Mouse (Mus musculus) neural tube, embryonic 11.5 days (tissue): Measurements from ENCODE around the gene Gapdh. TPM values are rescaled to one million over a fixed set of nuclear protein-coding genes. Genes with fewer than 3 reads are reported as not detected.

ENCODE experiments used
- ATAC-seq: fragments of 200-750 bp; cut with Nextera tagmentation; 2 replicates; pipeline ENCODE4 v1.8.0; 2017; ENCODE audit warnings: moderate number of reproducible peaks, mild to moderate bottlenecking, moderate TSS enrichment, moderate library complexity; ENCODE audit not compliant: insufficient read depth, low FRiP score, low TSS enrichment
- DNase-seq: peaks from one replicate; pipeline ENCODE4 v3.0.0-alpha.2; 2015; ENCODE audit warnings: low spot score
- H3K27ac ChIP-seq: fragments of 300-500 bp; sonication (generic); 2 replicates; pipeline ENCODE4 v1.5.1; 2014; ENCODE audit warnings: low read depth, mild to moderate bottlenecking, low read length
- H3K27me3 ChIP-seq: fragments of 300-500 bp; sonication (generic); 2 replicates; pipeline ENCODE4 v1.6.1; 2014; ENCODE audit warnings: mild to moderate bottlenecking, low read length, mixed read lengths; ENCODE audit not compliant: control insufficient read depth, insufficient read depth
- H3K36me3 ChIP-seq: fragments of 300-500 bp; sonication (generic); 2 replicates; pipeline ENCODE4 v1.6.1; 2014; ENCODE audit warnings: mild to moderate bottlenecking, low read length, moderate library complexity, mixed read lengths; ENCODE audit not compliant: control insufficient read depth, insufficient read depth
- H3K4me1 ChIP-seq: fragments of 300-500 bp; sonication (generic); 2 replicates; pipeline ENCODE4 v1.6.1; 2014; ENCODE audit warnings: low read length, mixed read lengths; ENCODE audit not compliant: control insufficient read depth, insufficient read depth
- H3K4me2 ChIP-seq: fragments of 300-500 bp; sonication (generic); 2 replicates; pipeline ENCODE4 v1.6.1; 2014; ENCODE audit warnings: low read depth, mild to moderate bottlenecking, moderate library complexity
- H3K4me3 ChIP-seq: fragments of 300-500 bp; sonication (generic); 2 replicates; pipeline ENCODE4 v1.5.1; 2014; ENCODE audit warnings: low read depth, low read length
- H3K9ac ChIP-seq: fragments of 300-500 bp; sonication (generic); 2 replicates; pipeline ENCODE4 v1.6.1; 2014; ENCODE audit warnings: mild to moderate bottlenecking, low read length
- H3K9me3 ChIP-seq: fragments of 300-500 bp; sonication (generic); 2 replicates; pipeline ENCODE4 v1.6.1; 2016; ENCODE audit warnings: low read length; ENCODE audit not compliant: control insufficient read depth
- WGBS: fragments of 180-500 bp; shearing (Covaris S2); extraction: QIAGEN DNeasy Blood & Tissue Kit; methylation state at CpG from one replicate; pipeline ENCODE4 v1.1.7; 2014; 5-methylcytosine and 5-hydroxymethylcytosine counted together
- microRNA-seq: library from miRNA; unstranded; fragments of <30 nt; microRNA quantifications from one replicate; pipeline ENCODE4, GENCODE M21; 2016
- polyA plus RNA-seq: library from polyadenylated mRNA; unstranded; fragments of >200 nt; fragmentation: Nextera tagmentation; extraction: Ambion mirVana; gene quantifications from 2 replicates; pipeline ENCODE4 v1.2.1, GENCODE M21; 2014

Gapdh gene
- polyA plus RNA-seq, 1 experiment from 2014 or later = 2,338 TPM

DNA sequence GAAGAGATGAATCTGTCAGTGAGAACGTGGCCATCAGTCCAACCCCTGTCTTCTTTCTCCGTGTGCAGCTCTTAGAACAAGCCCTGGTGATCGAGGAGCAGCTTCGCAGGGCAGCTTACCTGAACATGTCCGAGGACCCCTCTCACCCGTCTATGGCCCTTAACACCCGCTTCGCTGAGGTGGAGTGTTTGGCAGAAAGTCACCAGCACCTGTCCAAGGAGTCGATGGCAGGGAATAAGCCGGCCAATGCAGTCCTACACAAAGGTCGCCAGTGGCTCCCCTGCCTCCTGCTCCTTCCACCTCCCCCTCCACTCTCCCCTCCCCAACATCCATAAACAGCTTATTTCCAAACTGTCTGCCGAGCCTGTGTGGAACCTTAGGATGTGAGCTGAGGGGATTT lies 37.5 kb downstream of the Gapdh start:
- WGBS = 94% methylated on average over 12 of the region's 12 CpGs
- no peak for ATAC-seq
- H3K9ac ChIP-seq = no peak overlapping the region

DNA sequence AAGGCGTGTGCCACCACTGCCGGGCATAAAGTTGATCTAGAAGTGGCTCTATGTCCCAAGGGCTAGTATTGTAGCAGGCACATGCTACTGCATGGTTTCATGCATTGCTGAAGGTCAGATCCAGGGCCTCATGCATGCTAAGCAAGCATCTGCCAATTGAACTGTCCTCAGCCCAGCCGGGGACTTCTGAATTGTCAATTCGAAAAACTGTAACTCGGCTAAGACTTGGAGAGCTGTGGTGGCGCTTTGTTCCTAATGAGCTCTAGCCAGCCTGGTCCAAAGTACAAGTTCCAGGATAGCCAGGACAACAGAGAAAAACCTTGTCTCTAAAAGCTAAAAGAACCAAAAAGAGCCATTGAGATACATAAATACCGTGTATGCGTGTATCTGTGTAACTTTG lies 46.9 kb downstream of the Gapdh start:
- H3K9ac ChIP-seq = no peak overlapping the region
- ATAC-seq (no peak), DNase-seq (no peak)
- no peak overlapping the region for H3K4me3 ChIP-seq
- no peaks in the 10 kb centered on the region for H3K4me1 ChIP-seq
- H3K9me3 ChIP-seq = no peaks in the 10 kb centered on the region
- no peaks in the 10 kb centered on the region for H3K27me3 ChIP-seq
- H3K27ac ChIP-seq = no peak overlapping the region
- WGBS = 93% methylated on average over 8 of the region's 8 CpGs
- H3K36me3 ChIP-seq = peaks cover 48% of the 10 kb centered on the region
- no peak overlapping the region for H3K4me2 ChIP-seq

More for the DNA sequence above, 37.5 kb downstream of the Gapdh start:
- Histone ChIP-seq H3K36me3 (peaks cover 32% of the 10 kb centered on the region), H3K27me3 (no peaks in the 10 kb centered on the region), H3K4me3 (no peak overlapping the region), H3K4me1 (peaks cover 7% of the 10 kb centered on the region), H3K4me2 (no peak overlapping the region), H3K9me3 (no peaks in the 10 kb centered on the region), H3K27ac (no peak overlapping the region)
- DNase-seq = no peak

DNA sequence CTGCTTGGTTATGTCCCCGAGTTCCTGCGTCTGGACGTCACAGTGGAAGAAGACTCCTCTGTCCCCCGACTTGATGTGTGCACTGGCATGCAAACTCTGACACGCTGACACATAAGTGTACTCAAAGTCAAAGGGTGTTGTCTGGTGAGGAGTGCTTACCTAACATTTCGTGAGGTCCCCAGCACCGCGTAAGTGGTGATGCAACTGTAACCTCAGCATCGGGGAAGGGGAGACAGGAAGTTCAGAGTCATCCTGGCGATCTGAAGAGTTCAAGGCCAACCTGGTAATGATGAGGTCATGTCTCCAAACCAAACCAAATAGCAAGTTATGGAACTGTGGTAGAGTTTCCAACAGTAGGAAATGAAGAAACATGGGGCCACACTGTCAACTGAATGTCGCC lies 53.7 kb downstream of the Gapdh start:
- 96% methylated on average over 11 of the region's 11 CpGs for WGBS
- Histone ChIP-seq H3K4me3 (no peak overlapping the region), H3K4me1 (no peaks in the 10 kb centered on the region), H3K36me3 (peaks cover 60% of the 10 kb centered on the region), H3K4me2 (no peak overlapping the region), H3K27me3 (no peaks in the 10 kb centered on the region), H3K27ac (no peak overlapping the region), H3K9ac (no peak overlapping the region), H3K9me3 (no peaks in the 10 kb centered on the region)
- DNase-seq (no peak), ATAC-seq (no peak)

Small RNA genes within 50 kb of the gene (microRNA-seq; reads per million reads assigned to microRNA genes)
- 1.3 reads per million for gene Mir3098

Other genes with a start within 250 kb of the Gapdh start
- gene Ptms, start 246.4 kb downstream of the Gapdh start, polyA plus RNA-seq = 345 and 381 TPM in 2 replicates
- 468 and 513 TPM in 2 replicates for gene Mlf2, start 235.1 kb downstream of the Gapdh start, polyA plus RNA-seq
- gene Cops7a, start 200.9 kb downstream of the Gapdh start, polyA plus RNA-seq = 110 and 118 TPM in 2 replicates
- 1.7 and 2.6 TPM in 2 replicates for gene Pianp, start 169.8 kb downstream of the Gapdh start, polyA plus RNA-seq
- 9.7 and 10.2 TPM in 2 replicates for gene Zfp384, start 157.3 kb downstream of the Gapdh start, polyA plus RNA-seq
- 130 and 132 TPM in 2 replicates for gene Ing4, start 126.7 kb downstream of the Gapdh start, polyA plus RNA-seq
- 10.9 and 11.7 TPM in 2 replicates for gene Acrbp, start 116.8 kb downstream of the Gapdh start, polyA plus RNA-seq
- 0.34 and 0.57 TPM in 2 replicates for gene Lpar5, start 98.5 kb downstream of the Gapdh start, polyA plus RNA-seq
- gene Chd4, start 70.5 kb downstream of the Gapdh start, polyA plus RNA-seq = 117 and 123 TPM in 2 replicates
- 62.7 and 63.4 TPM in 2 replicates for gene Nop2, start 34.6 kb downstream of the Gapdh start, polyA plus RNA-seq
- 13.8 and 16.5 TPM in 2 replicates for gene Iffo1, start 21.2 kb downstream of the Gapdh start, polyA plus RNA-seq
- gene Ncapd2, start 25.2 kb upstream of the Gapdh start, polyA plus RNA-seq = 137 and 139 TPM in 2 replicates
- gene Mrpl51, start 25.3 kb upstream of the Gapdh start, polyA plus RNA-seq = 178 and 192 TPM in 2 replicates
- 2.2 and 2.5 TPM in 2 replicates for gene Vamp1, start 49.1 kb upstream of the Gapdh start, polyA plus RNA-seq
- gene Tapbpl, start 65.4 kb upstream of the Gapdh start, polyA plus RNA-seq = 1.2 and 1.7 TPM in 2 replicates
- 0.77 and 1.3 TPM in 2 replicates for gene Cd27, start 70.5 kb upstream of the Gapdh start, polyA plus RNA-seq
- 0.15 TPM in 1 of 2 replicates, not detected in the other for gene Tuba3a, start 119.6 kb upstream of the Gapdh start, polyA plus RNA-seq
- gene Ltbr, start 147.4 kb upstream of the Gapdh start, polyA plus RNA-seq = 18.8 and 19.2 TPM in 2 replicates
- 0.55 and 0.80 TPM in 2 replicates for gene Scnn1a, start 154.2 kb upstream of the Gapdh start, polyA plus RNA-seq
- 27.4 TPM in 2 replicates for gene Tnfrsf1a, start 182.9 kb upstream of the Gapdh start, polyA plus RNA-seq
- gene Plekhg6, start 214.3 kb upstream of the Gapdh start, polyA plus RNA-seq = 0.09 and 0.30 TPM in 2 replicates